Mouse (Mus musculus): ENCODE results near the gene Slit3. TPM values are rescaled to one million over a fixed set of nuclear protein-coding genes. Genes with fewer than 3 reads are reported as not detected.

Slit3 gene
- polyA plus RNA-seq, 1 experiment, result 57.3 TPM

DNA sequence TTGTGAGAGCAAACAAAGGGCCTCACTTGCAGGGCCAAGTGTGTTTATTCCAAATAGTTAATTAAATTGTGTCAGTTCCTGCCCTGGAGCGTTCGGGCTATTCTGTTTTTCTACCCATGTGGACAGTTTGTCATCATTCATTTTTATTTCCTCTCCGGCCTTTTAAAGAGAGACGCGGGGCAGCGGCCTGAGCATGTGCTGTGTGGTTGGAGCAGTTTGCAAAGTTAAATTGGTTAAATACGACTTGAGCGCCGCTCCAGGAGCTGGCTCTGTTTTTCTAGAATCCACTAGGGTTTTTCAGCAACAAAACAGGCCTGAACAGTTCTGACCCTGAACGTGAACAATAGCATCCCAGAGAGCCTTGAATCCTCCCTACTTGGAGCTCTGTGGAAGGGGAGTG, 152.4 kb downstream of the Slit3 start:
- no peak for DNase-seq (ENCODE audit: low read depth)

GRCm38 (mm10) chr11:35274036-35274435, 153.0 kb downstream of the Slit3 start:
- DNase-seq (ENCODE audit: low read depth), result no peak

- DNase-seq (ENCODE audit: low read depth), result no peak
Measured at GRCm38 (mm10) chr11:35275300-35275699, 154.3 kb downstream of the Slit3 start.

DNA sequence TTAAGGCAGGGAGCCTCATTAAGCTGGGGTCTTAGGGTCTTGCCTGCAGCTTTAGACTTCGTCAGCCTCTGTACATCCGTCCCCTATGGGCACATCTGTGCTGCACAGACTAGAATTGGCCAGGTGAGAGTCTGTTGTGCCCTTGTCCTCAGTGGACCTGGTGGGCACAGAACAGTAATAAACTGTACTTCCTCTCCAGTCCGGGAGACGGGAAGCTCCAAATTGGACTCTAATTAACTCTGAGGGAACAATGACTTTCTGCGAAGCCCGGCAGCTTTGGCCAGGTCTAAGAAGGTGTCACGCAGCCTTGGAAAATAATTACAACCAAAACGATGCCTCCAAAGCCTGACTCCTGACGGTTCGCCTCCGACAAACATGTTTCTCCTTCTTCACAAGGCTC, 155.0 kb downstream of the Slit3 start:
- no peak for DNase-seq (ENCODE audit: low read depth)

DNA sequence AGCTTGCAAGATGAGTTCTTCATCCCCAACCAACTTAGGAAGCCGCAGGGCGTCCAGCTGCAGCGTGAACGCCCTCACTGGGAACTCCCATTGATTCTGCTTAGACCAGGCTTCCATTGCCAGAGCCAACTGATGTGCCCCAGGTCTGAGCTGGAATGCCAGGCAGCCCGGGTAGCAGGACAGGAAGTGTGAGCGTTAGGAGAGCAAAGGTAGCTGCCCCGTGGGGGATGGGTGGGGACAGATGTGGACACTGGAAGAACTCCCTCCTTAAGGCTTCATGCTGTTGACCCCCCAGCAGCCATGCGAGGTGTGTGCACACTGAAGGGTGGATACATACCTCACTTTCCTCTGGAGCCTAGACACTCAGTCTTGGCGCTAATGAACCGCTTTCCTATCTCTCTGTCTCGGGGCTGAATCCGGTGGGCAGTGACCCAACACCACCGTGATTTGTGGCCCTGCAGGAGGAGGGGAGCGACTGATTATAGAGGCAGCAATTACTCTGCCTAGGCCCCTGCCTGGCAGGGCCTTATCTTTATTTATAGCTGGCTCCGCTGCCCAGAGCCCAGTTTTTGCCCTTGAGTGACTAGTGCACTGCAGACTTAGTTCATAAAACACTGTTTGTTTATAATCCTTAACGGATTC, 157.2 kb downstream of the Slit3 start:
- no peak for DNase-seq (ENCODE audit: low read depth)

DNA sequence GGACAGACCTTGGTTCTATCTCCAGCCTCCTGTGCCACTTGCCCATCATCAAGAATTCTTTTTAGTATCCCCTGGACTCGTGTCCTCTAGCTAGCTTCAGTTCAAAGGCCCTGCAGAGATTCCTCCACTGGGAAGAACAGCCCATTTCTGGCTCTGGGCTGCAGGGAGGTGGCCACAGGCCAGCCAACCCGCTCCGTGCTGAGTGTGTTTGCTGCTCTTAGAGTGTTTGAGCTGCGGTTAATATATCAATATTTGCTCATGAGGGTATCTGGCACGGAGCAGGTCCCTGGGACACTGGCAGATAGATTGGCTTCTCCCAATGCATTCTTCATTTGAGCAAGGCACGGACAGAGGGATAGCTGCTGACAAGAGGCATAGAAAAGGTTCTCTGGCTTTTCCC, 159.8 kb downstream of the Slit3 start:
- DNase-seq (ENCODE audit: low read depth), result no peak

GRCm38 (mm10) chr11:35282001-35282632, 161.1 kb downstream of the Slit3 start:
- no peak for DNase-seq (ENCODE audit: low read depth)

- no peak for DNase-seq (ENCODE audit: low read depth)
Measured at GRCm38 (mm10) chr11:35282825-35283571, 162.0 kb downstream of the Slit3 start.

DNA sequence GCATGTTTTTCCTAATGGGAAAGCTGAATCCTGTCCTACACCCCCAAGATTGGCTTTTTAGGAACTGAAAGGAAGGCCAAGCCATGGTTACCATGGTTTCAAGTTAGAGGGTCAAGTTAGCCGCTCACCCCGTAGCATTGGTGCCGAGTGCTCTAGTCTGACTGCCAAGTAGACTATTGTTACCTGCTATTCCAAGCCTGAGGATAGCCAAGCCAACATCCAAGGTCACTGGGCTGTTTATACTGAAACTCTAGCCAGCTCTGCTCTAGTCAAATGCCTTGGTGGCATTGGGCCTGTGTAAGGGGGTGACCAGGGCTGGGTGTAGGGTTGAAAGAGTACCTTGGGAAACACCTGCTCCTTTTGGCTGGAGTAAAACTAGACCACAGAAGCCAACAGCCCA, 162.7 kb downstream of the Slit3 start:
- no peak for DNase-seq (ENCODE audit: low read depth)

- DNase-seq (ENCODE audit: low read depth), result no peak
Measured at GRCm38 (mm10) chr11:35286578-35287390, 165.8 kb downstream of the Slit3 start.

- no peak for DNase-seq (ENCODE audit: low read depth)
Measured at GRCm38 (mm10) chr11:35288056-35288455, 167.0 kb downstream of the Slit3 start.

- no peak for DNase-seq (ENCODE audit: low read depth)
Measured at GRCm38 (mm10) chr11:35288761-35289278, 167.8 kb downstream of the Slit3 start.

DNA sequence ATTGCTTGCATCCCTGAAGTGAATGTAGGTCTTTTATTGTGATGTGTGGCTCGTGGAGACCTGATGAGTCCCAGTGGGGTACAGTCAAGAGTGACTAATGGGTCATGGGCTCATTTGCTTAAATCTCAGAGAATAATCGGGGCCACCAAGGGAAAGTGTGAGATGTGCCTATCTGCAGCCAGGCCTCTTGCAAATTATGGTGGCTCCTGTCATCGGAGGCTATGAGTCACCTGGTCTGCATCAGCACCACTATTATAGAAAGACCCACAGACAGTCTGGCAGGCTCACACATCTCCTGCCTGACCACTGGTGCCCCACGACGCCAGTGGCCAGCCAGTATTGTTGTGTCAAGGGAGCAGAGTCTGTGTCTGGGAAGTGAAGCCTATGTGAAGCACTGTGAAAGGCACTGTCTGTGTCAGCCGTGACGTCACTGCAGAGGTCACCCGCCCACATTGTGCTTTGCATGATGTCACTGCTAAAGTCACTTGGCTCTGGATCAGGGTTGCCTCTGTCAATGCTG, 171.3 kb downstream of the Slit3 start:
- no peak for DNase-seq (ENCODE audit: low read depth)

DNA sequence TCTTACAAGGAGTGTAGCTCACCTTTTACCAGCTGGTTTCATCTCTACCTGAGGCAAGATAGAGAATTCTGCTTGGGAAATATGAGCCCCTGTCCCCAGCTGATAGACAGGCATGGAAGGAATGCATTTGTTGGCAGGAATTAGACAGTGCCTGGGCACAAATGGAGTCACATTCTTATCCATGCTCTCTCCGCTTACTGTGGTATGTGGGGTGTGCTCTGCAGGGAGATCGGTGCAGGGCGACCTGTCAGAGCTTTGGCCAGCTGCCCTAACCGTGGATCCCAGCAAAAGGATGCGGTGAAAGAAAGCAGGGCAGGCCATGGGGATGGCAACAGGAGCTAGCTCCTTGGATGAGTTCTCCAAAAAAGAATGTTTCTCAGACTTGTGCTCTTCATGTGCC, 172.2 kb downstream of the Slit3 start:
- DNase-seq (ENCODE audit: low read depth), result no peak

GRCm38 (mm10) chr11:35294670-35295069, 173.6 kb downstream of the Slit3 start:
- no peak for DNase-seq (ENCODE audit: low read depth)

- no peak for DNase-seq (ENCODE audit: low read depth)
Measured at GRCm38 (mm10) chr11:35295162-35295799, 174.3 kb downstream of the Slit3 start.

DNA sequence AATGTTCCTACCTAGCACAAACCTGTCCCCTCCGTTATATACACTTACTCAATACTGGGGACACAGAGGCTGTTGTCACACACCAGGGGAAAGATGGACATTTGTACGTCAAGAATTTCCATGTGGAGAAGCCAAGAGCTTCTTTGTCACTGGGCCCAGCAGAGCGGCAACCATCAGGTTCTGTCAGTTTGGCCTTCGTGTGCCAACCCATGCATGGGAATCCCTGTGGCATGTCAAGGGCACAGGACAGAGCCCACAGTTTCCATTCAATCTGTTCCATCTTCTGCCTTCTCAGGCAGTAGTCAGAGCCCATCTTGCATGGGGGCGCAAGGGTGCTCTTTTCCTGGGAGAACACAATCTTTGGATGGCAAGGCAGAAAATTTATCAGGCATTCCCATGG, 175.8 kb downstream of the Slit3 start:
- DNase-seq (ENCODE audit: low read depth), result no peak

GRCm38 (mm10) chr11:35297319-35297718, 176.3 kb downstream of the Slit3 start:
- DNase-seq (ENCODE audit: low read depth), result no peak

DNA sequence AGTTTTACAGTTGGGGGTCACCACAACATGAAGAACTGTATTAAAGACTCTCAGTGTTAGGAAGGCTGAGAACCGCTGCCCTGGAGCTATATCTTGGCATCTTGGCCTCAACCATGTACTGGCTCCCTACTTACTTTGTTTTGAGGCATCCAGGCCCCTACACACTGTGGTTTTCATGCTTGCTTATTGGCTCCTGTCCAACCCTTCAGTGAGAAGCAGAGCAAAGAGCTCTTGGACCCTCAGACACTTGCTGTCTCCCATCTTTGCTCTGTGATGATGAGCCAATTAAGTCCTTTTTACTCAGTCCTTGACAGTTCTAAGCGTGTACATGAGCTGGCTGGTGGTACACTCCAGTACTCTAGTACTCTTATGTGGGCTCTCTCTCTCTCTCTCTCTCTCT, 177.5 kb downstream of the Slit3 start:
- DNase-seq (ENCODE audit: low read depth), result no peak

- no peak for DNase-seq (ENCODE audit: low read depth)
Measured at GRCm38 (mm10) chr11:35299857-35300375, 178.9 kb downstream of the Slit3 start.

- no peak for DNase-seq (ENCODE audit: low read depth)
Measured at GRCm38 (mm10) chr11:35302272-35302671, 181.2 kb downstream of the Slit3 start.
